Mouse (Mus musculus): ENCODE measurements around the gene Phc2.
A peak's percentile ranks its signal among the peaks of the same experiment; 100 is the strongest.

The Phc2 gene

GRCm38 (mm10) chr4:128747614-128748270 lies 93.2 kb downstream of the Phc2 start:
- DNase-seq = peak; percentile 71

DNA sequence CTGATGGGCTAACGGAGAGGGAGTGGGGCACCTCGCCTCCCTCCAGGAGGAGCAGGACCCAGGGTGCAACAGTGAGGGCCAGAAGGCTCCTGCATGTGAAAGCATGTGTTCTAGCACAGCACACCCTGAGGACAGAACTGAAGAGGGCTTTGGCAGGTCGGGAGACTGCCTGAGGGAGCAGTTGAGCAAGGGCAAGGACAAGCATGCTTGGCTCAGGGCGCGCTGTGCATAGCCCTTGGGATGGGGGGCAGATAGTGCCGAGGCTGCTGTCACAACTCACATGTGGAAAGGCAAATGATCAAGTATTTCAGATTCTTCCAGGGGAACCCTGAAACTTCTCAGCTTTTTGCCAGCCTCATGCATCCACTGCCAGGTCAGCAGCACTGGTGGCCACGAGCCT lies 93.8 kb downstream of the Phc2 start:
- DNase-seq = no peak

- DNase-seq = no peak
Observed at GRCm38 (mm10) chr4:128751006-128751405, 96.5 kb downstream of the Phc2 start.

- DNase-seq = peak; percentile 64
Observed at GRCm38 (mm10) chr4:128752031-128752757, 97.7 kb downstream of the Phc2 start.

- DNase-seq = no peak
Observed at GRCm38 (mm10) chr4:128753571-128753970, 99.1 kb downstream of the Phc2 start.

- no peak for DNase-seq
Observed at GRCm38 (mm10) chr4:128755064-128755463, 100.6 kb downstream of the Phc2 start, which contains the start of gene A3galt2. Gene A3galt2, plus strand, starts transcription at chr4:128755364.

GRCm38 (mm10) chr4:128755900-128756299 lies 101.4 kb downstream of the Phc2 start:
- no peak for DNase-seq

GRCm38 (mm10) chr4:128759214-128759613 lies 104.7 kb downstream of the Phc2 start:
- DNase-seq = no peak

DNA sequence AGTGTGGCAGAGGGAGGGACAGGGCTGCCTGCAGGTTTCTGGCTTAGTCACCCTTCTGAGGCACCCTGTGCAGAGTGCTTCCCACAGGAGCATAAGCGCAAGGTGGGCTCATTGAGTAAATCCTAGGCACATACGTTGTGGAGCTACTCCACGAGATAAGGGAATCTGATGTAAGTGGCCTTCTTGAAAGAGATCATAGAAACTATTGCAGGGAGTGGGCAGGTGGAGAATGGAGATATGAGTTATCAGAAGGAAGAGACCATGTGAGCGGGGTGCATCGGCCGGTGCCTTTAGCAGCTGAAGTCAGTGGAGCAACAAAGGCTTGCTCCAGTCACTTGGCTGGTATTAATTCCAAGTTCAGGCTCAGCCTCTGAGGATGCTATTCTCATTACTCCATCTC lies 105.5 kb downstream of the Phc2 start:
- no peak for DNase-seq

DNA sequence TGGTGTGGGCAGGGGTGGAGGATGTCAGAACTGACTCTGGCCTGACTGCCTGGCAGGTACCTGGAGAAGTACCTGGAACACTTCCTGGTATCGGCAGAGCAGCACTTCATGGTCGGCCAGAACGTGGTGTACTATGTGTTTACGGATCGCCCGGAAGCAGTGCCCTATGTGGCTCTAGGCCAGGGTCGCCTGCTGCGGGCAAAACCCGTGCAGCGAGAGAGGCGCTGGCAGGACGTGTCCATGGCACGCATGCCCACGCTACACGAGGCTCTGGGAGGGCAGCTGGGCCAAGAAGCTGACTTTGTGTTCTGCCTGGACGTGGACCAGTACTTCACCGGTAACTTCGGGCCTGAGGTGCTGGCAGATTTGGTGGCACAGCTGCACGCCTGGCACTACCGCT lies 112.4 kb downstream of the Phc2 start:
- DNase-seq = peak; percentile 50

- no peak for DNase-seq
Observed at GRCm38 (mm10) chr4:128768120-128768519, 113.6 kb downstream of the Phc2 start.

- DNase-seq = no peak
Observed at GRCm38 (mm10) chr4:128769569-128770355, 115.3 kb downstream of the Phc2 start.

GRCm38 (mm10) chr4:128770698-128771097 lies 116.2 kb downstream of the Phc2 start:
- no peak for DNase-seq

DNA sequence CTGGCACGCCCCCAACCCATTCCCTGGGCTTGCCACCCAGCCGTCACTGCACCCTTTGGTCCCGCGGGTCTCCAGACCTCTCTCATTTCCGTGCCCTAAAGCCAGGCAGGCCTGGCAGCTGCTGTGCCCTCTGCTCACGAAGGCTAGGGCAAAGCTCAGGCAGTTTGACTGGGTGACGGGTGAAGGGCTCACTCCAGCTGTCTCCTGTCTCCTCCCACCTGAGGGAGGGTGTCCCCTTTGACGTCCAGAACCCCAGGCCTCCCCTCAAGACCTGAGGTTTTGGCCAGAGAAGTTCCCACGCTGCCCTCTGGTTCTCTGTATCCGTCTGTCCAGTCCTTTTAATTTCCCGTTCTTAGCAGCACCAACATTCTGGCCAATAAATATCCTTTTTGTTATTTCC lies 119.3 kb downstream of the Phc2 start:
- no peak for DNase-seq

- DNase-seq = peak; percentile 63
Observed at GRCm38 (mm10) chr4:128774467-128774866, 120.0 kb downstream of the Phc2 start.

- DNase-seq = peak; percentile 77
Observed at GRCm38 (mm10) chr4:128776568-128777289, 122.2 kb downstream of the Phc2 start.

- DNase-seq = no peak
Observed at GRCm38 (mm10) chr4:128777593-128777992, 123.1 kb downstream of the Phc2 start.

DNA sequence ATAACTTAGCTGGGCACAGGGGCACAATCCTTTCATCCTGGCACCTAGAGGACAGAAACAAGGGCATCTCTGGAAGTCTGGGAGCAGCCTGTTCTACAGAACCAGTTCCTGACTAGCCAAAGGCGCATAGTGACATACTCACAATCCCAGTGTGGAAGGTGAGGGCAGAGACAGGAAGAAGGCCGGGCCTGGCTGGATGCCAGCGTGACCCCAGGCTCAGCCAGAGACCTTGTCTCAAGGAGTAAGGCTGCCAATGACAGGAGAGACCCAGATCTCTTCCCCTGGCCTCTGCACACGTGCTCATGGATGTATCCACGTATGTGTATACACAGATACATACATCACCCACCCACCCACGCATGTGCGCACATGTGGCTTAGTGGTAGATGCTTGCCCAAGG lies 127.5 kb downstream of the Phc2 start:
- no peak for DNase-seq

GRCm38 (mm10) chr4:128782645-128783044 lies 128.1 kb downstream of the Phc2 start:
- DNase-seq = no peak

- DNase-seq = no peak
Observed at GRCm38 (mm10) chr4:128784950-128785631, 130.6 kb downstream of the Phc2 start.

- no peak for DNase-seq
Observed at GRCm38 (mm10) chr4:128785921-128786654, 131.6 kb downstream of the Phc2 start.

Measured in cerebellum, adult 9-11 months (tissue).